Mouse (Mus musculus) neural tube, embryonic 10.5 days (tissue): ENCODE data around the gene Rb1.

ENCODE experiments used
- DNase-seq: peaks from one replicate; pipeline ENCODE4 v3.0.0-alpha.2; 2017; ENCODE audit warnings: low spot score; ENCODE audit errors: extremely low spot score

Rb1 gene

GRCm38 (mm10) chr14:73162192-73162800 is 163.3 kb downstream of the Rb1 start:
- DNase-seq: no peak

- no peak for DNase-seq
Observed at GRCm38 (mm10) chr14:73161303-73161702, 164.3 kb downstream of the Rb1 start.

DNA sequence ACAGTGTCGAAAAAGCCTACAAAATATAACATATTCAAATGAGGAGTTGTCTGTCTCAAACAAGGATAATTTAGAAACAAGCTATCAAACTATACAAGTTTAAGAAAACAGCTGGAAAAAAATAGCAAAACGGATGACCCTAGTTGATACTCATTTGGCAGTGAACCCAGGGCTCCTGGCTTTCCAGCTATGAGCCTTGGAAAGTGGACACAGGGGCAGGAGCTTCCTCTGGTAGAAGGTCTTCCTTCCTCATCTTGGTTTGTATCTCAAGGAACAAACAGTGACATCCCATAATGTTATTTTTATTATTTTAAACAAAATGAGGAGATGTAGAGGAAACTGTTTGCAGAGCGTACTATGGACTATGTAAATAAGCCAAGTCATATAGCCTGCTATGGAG is 177.5 kb downstream of the Rb1 start:
- DNase-seq: no peak

DNA sequence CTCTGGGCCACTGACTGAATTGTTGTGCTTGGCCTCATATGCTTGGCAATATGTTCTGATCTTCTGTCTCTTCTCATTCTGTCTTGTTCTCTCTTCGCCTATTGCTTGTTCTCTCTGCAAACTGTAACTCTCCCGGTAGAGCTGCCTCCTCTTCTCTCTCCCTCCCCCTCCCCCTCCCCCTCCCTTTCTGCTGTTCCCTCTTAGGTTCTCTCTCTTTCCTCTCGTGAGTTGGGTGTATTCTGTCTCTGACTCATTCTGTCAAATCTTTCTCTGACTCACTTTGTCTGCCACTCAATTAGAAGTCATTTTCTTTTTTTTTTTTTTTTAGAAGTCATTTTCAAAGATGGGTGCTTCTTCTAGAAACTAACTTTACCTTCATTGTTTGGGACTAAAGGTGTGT is 178.9 kb downstream of the Rb1 start:
- DNase-seq: no peak

- no peak for DNase-seq
Observed at GRCm38 (mm10) chr14:73145531-73145930, 180.1 kb downstream of the Rb1 start.

DNA sequence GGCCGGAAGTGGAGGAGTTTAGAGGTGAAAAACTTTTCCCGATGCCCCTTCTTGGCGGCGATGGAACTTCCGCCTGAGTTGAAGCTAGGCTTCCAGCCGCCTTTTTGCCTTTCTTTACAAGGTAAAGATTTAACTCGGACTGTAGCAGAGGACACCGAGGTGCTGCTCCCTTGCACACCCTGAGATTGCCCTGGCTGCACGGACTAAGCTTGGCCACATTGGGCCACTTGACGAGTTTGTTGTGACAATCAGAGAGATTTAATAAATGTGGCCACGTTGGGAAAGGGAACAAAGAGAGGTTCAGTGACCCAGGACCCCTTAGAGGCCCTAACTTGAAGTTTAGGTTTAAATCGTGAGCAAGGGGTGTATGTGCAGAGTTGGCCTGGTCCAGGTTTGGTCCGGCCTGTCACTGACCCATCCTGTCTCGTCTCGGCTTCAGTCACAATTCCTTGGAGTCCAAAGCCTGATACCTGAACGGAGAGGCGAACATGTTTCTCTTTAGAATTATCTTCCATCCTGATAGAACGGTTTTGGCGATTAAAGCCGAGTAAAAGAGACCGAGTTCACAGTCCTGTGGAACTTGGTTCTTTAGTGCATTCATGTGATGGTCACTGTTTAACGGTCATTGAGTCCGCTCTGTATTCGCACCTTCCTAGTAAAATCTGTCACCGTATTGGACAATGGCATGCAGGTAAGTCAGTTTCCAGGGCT is 181.8 kb downstream of the Rb1 start:
- no peak for DNase-seq

DNA sequence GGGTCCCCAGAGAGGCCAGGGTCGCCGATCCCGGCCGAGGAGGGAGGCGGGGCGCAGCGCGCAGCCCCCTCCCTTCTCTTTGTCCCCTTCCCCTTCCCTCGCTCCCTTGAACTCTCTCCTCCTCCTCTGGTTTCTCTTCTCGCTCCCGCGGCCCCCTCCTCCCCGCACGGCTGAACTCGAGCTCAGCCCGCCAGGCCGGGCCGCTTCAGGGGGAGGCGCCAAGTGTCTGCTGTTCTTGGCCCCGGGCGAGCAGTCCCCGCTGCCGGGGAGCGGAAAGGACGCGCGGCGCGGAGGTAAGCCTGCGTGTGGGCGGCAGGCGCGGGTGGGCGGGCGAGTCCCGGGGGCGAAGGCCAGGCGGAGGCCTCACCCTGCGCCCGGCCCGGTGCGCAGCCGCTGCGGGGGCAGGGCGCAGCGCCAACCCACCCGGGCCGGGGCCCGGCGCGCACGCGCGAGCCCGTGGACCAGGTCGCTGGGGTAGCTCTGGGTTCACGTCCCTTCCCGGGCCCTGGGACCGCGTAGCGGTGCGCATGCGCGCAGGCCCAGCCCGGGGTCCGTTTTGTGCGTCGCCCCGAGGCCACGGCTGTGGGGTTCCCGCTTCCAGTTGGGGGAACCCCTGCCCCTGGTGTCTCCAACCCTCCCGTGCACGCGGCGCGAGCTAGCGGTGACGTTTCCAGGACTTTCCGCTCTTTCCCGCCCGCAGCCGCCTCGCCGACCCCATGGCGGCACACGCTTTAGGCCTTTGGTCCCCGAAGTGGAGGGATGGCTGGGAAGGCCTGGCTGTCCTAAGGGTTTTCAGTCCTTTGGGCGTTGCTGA is 182.5 kb downstream of the Rb1 start:
- peak; percentile 89 for DNase-seq

DNA sequence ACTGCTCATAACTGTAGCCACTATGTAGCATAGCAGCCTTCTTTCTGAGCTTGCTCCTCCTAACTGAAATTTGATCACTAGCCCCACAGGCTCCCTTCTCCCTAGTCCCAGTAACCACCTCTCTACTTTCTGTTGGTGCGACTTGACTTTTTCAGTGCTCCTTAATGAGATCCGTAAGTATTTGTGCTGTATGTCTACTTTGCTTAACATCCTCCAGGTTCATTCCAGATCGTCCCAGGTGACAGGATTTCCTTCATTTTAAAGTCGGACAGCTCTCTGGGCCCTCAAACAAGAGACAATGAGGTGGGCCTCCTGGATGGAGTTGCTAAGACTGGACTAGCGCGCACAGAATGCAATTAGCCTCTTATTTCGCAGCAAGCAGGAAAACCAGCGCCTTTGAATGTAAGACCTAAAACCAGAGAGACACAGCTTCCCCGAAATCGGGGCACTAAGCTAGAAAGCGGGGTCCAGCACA is 183.2 kb downstream of the Rb1 start:
- DNase-seq: no peak

DNA sequence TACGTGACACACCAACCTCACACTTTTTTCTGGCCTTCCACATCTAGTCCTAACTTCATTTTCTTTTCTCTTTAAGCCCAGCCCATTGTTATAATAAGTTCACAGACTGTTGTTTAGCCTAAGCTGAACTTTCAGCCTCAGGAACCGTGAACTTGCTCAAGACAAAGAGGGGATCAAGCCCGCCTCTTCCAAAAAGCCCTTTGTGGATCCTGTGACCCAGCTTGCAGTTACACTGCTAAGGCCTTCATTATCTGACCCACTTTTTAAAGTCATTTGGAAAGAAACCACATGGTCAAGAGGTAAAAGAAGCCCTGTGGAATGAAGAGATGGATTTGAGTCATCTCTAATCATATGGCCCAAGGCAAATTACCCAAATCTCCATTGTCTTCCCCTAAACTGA is 183.8 kb downstream of the Rb1 start:
- DNase-seq: no peak

- no peak for DNase-seq
Observed at GRCm38 (mm10) chr14:73139866-73140265, 185.8 kb downstream of the Rb1 start.

GRCm38 (mm10) chr14:73138483-73138882 is 187.1 kb downstream of the Rb1 start:
- no peak for DNase-seq

DNA sequence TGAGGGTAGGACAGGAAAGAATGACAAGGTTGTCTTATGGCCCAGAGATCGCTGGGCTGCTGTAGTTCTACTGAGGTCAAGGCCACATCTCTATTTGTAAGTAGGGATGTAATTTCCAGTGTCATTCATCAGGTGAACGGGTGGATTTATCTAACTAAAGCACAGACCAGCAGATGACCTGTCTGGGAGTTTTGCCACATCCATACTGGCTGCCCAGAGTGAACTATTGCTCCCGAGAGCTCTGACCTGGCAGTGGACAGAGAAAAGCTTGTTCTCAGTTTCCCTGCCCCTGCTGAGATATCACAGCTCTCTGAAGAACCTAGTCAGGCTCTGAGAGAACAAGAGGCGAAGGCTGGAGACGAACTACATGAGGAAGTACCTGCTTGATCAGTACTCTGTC is 188.4 kb downstream of the Rb1 start:
- DNase-seq: no peak
